Mouse (Mus musculus): ENCODE results near the gene Rps8. TPM values are rescaled to one million over a fixed set of nuclear protein-coding genes. Genes with fewer than 3 reads are reported as not detected.

The Rps8 gene
- polyA plus RNA-seq, 2 experiments, result 1,329 to 1,706 TPM

DNA sequence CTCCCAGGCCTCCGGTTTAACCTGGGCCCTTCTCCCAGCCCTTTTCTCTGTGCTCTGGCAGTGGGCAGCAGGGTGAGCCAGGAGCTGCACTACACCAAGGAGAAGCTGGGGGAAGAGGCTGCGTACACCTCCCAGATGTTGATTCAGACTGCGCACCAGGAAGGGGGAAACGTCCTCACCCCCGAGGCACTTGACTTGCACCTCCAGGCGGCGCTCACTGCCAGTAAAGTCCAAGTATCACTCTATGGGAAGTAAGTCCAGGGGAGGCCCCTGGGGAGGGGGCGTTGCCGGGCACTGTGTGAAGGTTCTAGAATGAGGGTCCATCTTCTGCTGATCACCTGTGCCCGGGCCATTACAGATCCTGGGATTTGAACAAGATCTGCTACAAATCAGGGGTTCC, 51.4 kb downstream of the Rps8 start:
- Histone ChIP-seq H3K27ac (replicated peaks; ENCODE audit: low read depth, low read length) (no peak overlapping the region), H3K9ac (ENCODE audit: low read depth, low read length, severe bottlenecking) (0 out of 2 replicates have a peak overlapping the region, but pooled peaks have one; percentile 12), H3K27me3 (ENCODE audit: control insufficient read depth, insufficient read depth, low read length) (no peaks in the 10 kb centered on the region), H3K4me2 (replicated peaks; ENCODE audit: low read depth, low read length, severe bottlenecking) (no peak overlapping the region), H3K36me3 (ENCODE audit: control insufficient read depth, insufficient read depth, low read length) (peaks cover 19% of the 10 kb centered on the region; the same call in 1 of the 2 replicates), H3K4me3 (replicated peaks; ENCODE audit: low read length) (no peak overlapping the region), H3K4me1 (ENCODE audit: control insufficient read depth, insufficient read depth, low read length) (no peaks in the 10 kb centered on the region), H3K9me3 (ENCODE audit: control insufficient read depth, low read length) (no peaks in the 10 kb centered on the region)
- no peak for DNase-seq (ENCODE audit: low spot score)
- 65% methylated on average over 10 of the region's 10 CpGs for WGBS
- ATAC-seq (ENCODE audit: low FRiP score, low read depth), result no peak
- no peak for TF ChIP-seq POLR2A (IDR thresholded peaks at IDR 0.05; ENCODE audit: borderline replicate concordance, extremely low read depth, insufficient read depth, insufficient read length)

Small RNA genes within 50 kb of the gene (microRNA-seq; reads per million reads assigned to microRNA genes)
- gene Gm22398, result not detected

Other genes starting within 250 kb of the Rps8 start
- 78.5 and 92.3 TPM in 2 replicates for gene Urod, start 161.8 kb downstream of the Rps8 start, polyA plus RNA-seq (2012; rRNA removed)
- gene Urod, start 161.8 kb downstream of the Rps8 start, polyA plus RNA-seq (2014; fragmentation: Nextera tagmentation; extraction: Ambion mirVana), result 79.2 and 96.1 TPM in 2 replicates
- 24.6 and 35.4 TPM in 2 replicates for gene Hectd3, start 160.9 kb downstream of the Rps8 start, polyA plus RNA-seq (2012; rRNA removed)
- gene Hectd3, start 160.9 kb downstream of the Rps8 start, polyA plus RNA-seq (2014; fragmentation: Nextera tagmentation; extraction: Ambion mirVana), result 11.1 and 11.2 TPM in 2 replicates
- 20.7 and 30.0 TPM in 2 replicates for gene Eif2b3, start 136.8 kb downstream of the Rps8 start, polyA plus RNA-seq (2012; rRNA removed)
- gene Eif2b3, start 136.8 kb downstream of the Rps8 start, polyA plus RNA-seq (2014; fragmentation: Nextera tagmentation; extraction: Ambion mirVana), result 45.0 and 48.2 TPM in 2 replicates
- 24.0 and 37.5 TPM in 2 replicates for gene Ptch2, start 60.2 kb downstream of the Rps8 start, polyA plus RNA-seq (2012; rRNA removed)
- 11.2 and 11.4 TPM in 2 replicates for gene Ptch2, start 60.2 kb downstream of the Rps8 start, polyA plus RNA-seq (2014; fragmentation: Nextera tagmentation; extraction: Ambion mirVana)
- gene Btbd19, start 30.5 kb downstream of the Rps8 start, polyA plus RNA-seq (2012; rRNA removed), result 16.0 and 23.0 TPM in 2 replicates
- 5.0 and 6.2 TPM in 2 replicates for gene Btbd19, start 30.5 kb downstream of the Rps8 start, polyA plus RNA-seq (2014; fragmentation: Nextera tagmentation; extraction: Ambion mirVana)
- gene Tctex1d4, start 29.4 kb downstream of the Rps8 start, polyA plus RNA-seq (2012; rRNA removed), result 0.10 and 0.14 TPM in 2 replicates
- gene Tctex1d4, start 29.4 kb downstream of the Rps8 start, polyA plus RNA-seq (2014; fragmentation: Nextera tagmentation; extraction: Ambion mirVana), result not detected in 2 replicates
- gene Plk3, start 22.3 kb downstream of the Rps8 start, polyA plus RNA-seq (2012; rRNA removed), result 7.3 and 8.9 TPM in 2 replicates
- 4.7 and 5.8 TPM in 2 replicates for gene Plk3, start 22.3 kb downstream of the Rps8 start, polyA plus RNA-seq (2014; fragmentation: Nextera tagmentation; extraction: Ambion mirVana)
- 30.4 and 36.9 TPM in 2 replicates for gene Kif2c, start 26.4 kb upstream of the Rps8 start, polyA plus RNA-seq (2012; rRNA removed)
- 43.3 and 50.9 TPM in 2 replicates for gene Kif2c, start 26.4 kb upstream of the Rps8 start, polyA plus RNA-seq (2014; fragmentation: Nextera tagmentation; extraction: Ambion mirVana)
- gene Tmem53, start 95.7 kb upstream of the Rps8 start, polyA plus RNA-seq (2012; rRNA removed), result 7.7 and 11.2 TPM in 2 replicates
- 10.5 and 12.0 TPM in 2 replicates for gene Tmem53, start 95.7 kb upstream of the Rps8 start, polyA plus RNA-seq (2014; fragmentation: Nextera tagmentation; extraction: Ambion mirVana)
- 1.4 and 1.9 TPM in 2 replicates for gene Armh1, start 95.9 kb upstream of the Rps8 start, polyA plus RNA-seq (2012; rRNA removed)
- 0.40 and 1.3 TPM in 2 replicates for gene Armh1, start 95.9 kb upstream of the Rps8 start, polyA plus RNA-seq (2014; fragmentation: Nextera tagmentation; extraction: Ambion mirVana)